Mouse (Mus musculus) embryonic facial prominence, embryonic 10.5 days (tissue): ENCODE measurements around the gene Slc12a8. TPM values are rescaled to one million over a fixed set of nuclear protein-coding genes. Genes with fewer than 3 reads are reported as not detected.

Experiments
- DNase-seq: peaks from one replicate; pipeline ENCODE4 v3.0.0-alpha.2; 2017; ENCODE audit warnings: low spot score
- H3K27ac ChIP-seq: fragments of 300-500 bp; sonication (generic); replicated peaks from 2 replicates; pipeline ENCODE4 v1.5.1; 2016; ENCODE audit warnings: mild to moderate bottlenecking
- H3K27me3 ChIP-seq: fragments of 300-500 bp; sonication (generic); replicated peaks from 2 replicates; pipeline ENCODE4 v1.6.1; 2016; ENCODE audit warnings: low read depth, mild to moderate bottlenecking; ENCODE audit not compliant: poor library complexity, severe bottlenecking
- H3K36me3 ChIP-seq: fragments of 300-500 bp; sonication (generic); replicated peaks from 2 replicates; pipeline ENCODE4 v1.6.1; 2016; ENCODE audit warnings: mild to moderate bottlenecking, moderate library complexity
- H3K4me1 ChIP-seq: fragments of 300-500 bp; sonication (generic); 2 replicates; pipeline ENCODE4 v1.6.1; 2016
- H3K4me3 ChIP-seq: fragments of 300-500 bp; sonication (generic); 2 replicates; pipeline ENCODE4 v1.5.1; 2016; ENCODE audit warnings: mild to moderate bottlenecking, moderate library complexity
- H3K9me3 ChIP-seq: fragments of 300-500 bp; sonication (generic); 2 replicates; pipeline ENCODE4 v1.6.1; 2016; ENCODE audit warnings: mild to moderate bottlenecking
- WGBS: fragments of 180-500 bp; shearing (Covaris S2); methylation state at CpG from one replicate; pipeline ENCODE4 v1.1.7; 2016; 5-methylcytosine and 5-hydroxymethylcytosine counted together
- polyA plus RNA-seq: library from polyadenylated mRNA; unstranded; fragments of >200 nt; fragmentation: Nextera tagmentation; extraction: Ambion mirVana; gene quantifications from 2 replicates; pipeline ENCODE4 v1.2.1, GENCODE M21; 2016

The Slc12a8 gene
- polyA plus RNA-seq, 1 experiment from 2014 or later = 0.50 TPM

GRCm38 (mm10) chr16:33675151-33675847, 158.2 kb downstream of the Slc12a8 start:
- DNase-seq = no peak

GRCm38 (mm10) chr16:33675848-33676184, 158.7 kb downstream of the Slc12a8 start:
- H3K4me3 ChIP-seq = no peak overlapping the region
- H3K27ac ChIP-seq = no peak overlapping the region
- no peaks in the 10 kb centered on the region for H3K27me3 ChIP-seq
- DNase-seq = no peak
- 84% methylated on average over 3 of the region's 3 CpGs for WGBS
- H3K36me3 ChIP-seq = no peaks in the 10 kb centered on the region
- peaks cover 18% of the 10 kb centered on the region for H3K4me1 ChIP-seq
- no peaks in the 10 kb centered on the region for H3K9me3 ChIP-seq

More at GRCm38 (mm10) chr16:33675151-33675847, 158.2 kb downstream of the Slc12a8 start:
- H3K27ac ChIP-seq = no peak overlapping the region
- 92% methylated on average over 10 of the region's 10 CpGs for WGBS
- no peaks in the 10 kb centered on the region for H3K36me3 ChIP-seq
- H3K4me3 ChIP-seq = no peak overlapping the region
- H3K27me3 ChIP-seq = no peaks in the 10 kb centered on the region
- H3K9me3 ChIP-seq = no peaks in the 10 kb centered on the region
- peaks cover 14% of the 10 kb centered on the region for H3K4me1 ChIP-seq

- Histone ChIP-seq H3K27ac (no peak overlapping the region), H3K4me1 (peaks cover 20% of the 10 kb centered on the region), H3K9me3 (no peaks in the 10 kb centered on the region), H3K36me3 (no peaks in the 10 kb centered on the region), H3K27me3 (no peaks in the 10 kb centered on the region), H3K4me3 (no peak overlapping the region)
- no peak for DNase-seq
- 77% methylated on average over 7 of the region's 7 CpGs for WGBS
Observed at GRCm38 (mm10) chr16:33676347-33677312, 159.5 kb downstream of the Slc12a8 start.

- Histone ChIP-seq H3K27ac (no peak overlapping the region), H3K36me3 (no peaks in the 10 kb centered on the region), H3K9me3 (no peaks in the 10 kb centered on the region), H3K27me3 (no peaks in the 10 kb centered on the region), H3K4me1 (peaks cover 20% of the 10 kb centered on the region), H3K4me3 (no peak overlapping the region)
- WGBS = 90% methylated on average over 7 of the region's 7 CpGs
- no peak for DNase-seq
Observed at GRCm38 (mm10) chr16:33677313-33677690, 160.2 kb downstream of the Slc12a8 start.

- no peaks in the 10 kb centered on the region for H3K27me3 ChIP-seq
- H3K4me3 ChIP-seq = no peak overlapping the region
- no peaks in the 10 kb centered on the region for H3K36me3 ChIP-seq
- H3K27ac ChIP-seq = no peak overlapping the region
- 92% methylated on average over 5 of the region's 5 CpGs for WGBS
- DNase-seq = no peak
- no peaks in the 10 kb centered on the region for H3K9me3 ChIP-seq
- peaks cover 25% of the 10 kb centered on the region for H3K4me1 ChIP-seq
Observed at GRCm38 (mm10) chr16:33677901-33678300, 160.8 kb downstream of the Slc12a8 start.

GRCm38 (mm10) chr16:33680271-33680670, 163.1 kb downstream of the Slc12a8 start:
- Histone ChIP-seq H3K4me3 (no peak overlapping the region), H3K36me3 (no peaks in the 10 kb centered on the region), H3K4me1 (peaks cover 34% of the 10 kb centered on the region), H3K9me3 (no peaks in the 10 kb centered on the region), H3K27me3 (no peaks in the 10 kb centered on the region), H3K27ac (no peak overlapping the region)
- WGBS = 81% methylated on average over 7 of the region's 7 CpGs
- no peak for DNase-seq

- H3K4me1 ChIP-seq = peaks cover 39% of the 10 kb centered on the region
Observed at GRCm38 (mm10) chr16:33680816-33681215, 163.7 kb downstream of the Slc12a8 start.

GRCm38 (mm10) chr16:33681661-33682060, 164.5 kb downstream of the Slc12a8 start:
- H3K4me3 ChIP-seq = no peak overlapping the region
- H3K27me3 ChIP-seq = no peaks in the 10 kb centered on the region
- no peak for DNase-seq
- no peaks in the 10 kb centered on the region for H3K36me3 ChIP-seq
- no peak overlapping the region for H3K27ac ChIP-seq
- peaks cover 44% of the 10 kb centered on the region for H3K4me1 ChIP-seq
- no peaks in the 10 kb centered on the region for H3K9me3 ChIP-seq

More at GRCm38 (mm10) chr16:33680816-33681215, 163.7 kb downstream of the Slc12a8 start:
- no peaks in the 10 kb centered on the region for H3K36me3 ChIP-seq
- H3K27me3 ChIP-seq = no peaks in the 10 kb centered on the region
- H3K9me3 ChIP-seq = no peaks in the 10 kb centered on the region
- WGBS = 70% methylated on average over 10 of the region's 10 CpGs
- H3K27ac ChIP-seq = no peak overlapping the region
- H3K4me3 ChIP-seq = no peak overlapping the region
- no peak for DNase-seq

GRCm38 (mm10) chr16:33682651-33683050, 165.5 kb downstream of the Slc12a8 start:
- peaks cover 50% of the 10 kb centered on the region for H3K4me1 ChIP-seq
- H3K9me3 ChIP-seq = no peaks in the 10 kb centered on the region
- DNase-seq = no peak
- H3K4me3 ChIP-seq = no peak overlapping the region
- H3K27me3 ChIP-seq = no peaks in the 10 kb centered on the region
- H3K27ac ChIP-seq = no peak overlapping the region
- 71% methylated on average over 3 of the region's 3 CpGs for WGBS
- no peaks in the 10 kb centered on the region for H3K36me3 ChIP-seq

GRCm38 (mm10) chr16:33683206-33684161, 166.4 kb downstream of the Slc12a8 start:
- WGBS = 65% methylated on average over 13 of the region's 13 CpGs
- peak; percentile 26 for DNase-seq
- Histone ChIP-seq H3K27me3 (no peaks in the 10 kb centered on the region), H3K27ac (peak overlapping the region; percentile 92; the same call in 1 of the 2 replicates), H3K4me3 (peak overlapping the region; percentile 80), H3K36me3 (no peaks in the 10 kb centered on the region; the same call in 1 of the 2 replicates), H3K9me3 (no peaks in the 10 kb centered on the region), H3K4me1 (peaks cover 58% of the 10 kb centered on the region)

GRCm38 (mm10) chr16:33684162-33684702, 167.1 kb downstream of the Slc12a8 start, which contains the start of gene Heg1:
TSS of gene Heg1 (plus strand) at chr16:33684370.
- under 1% methylated on average over 57 of the region's 57 CpGs for WGBS
- no peaks in the 10 kb centered on the region for H3K9me3 ChIP-seq
- H3K36me3 ChIP-seq = no peaks in the 10 kb centered on the region; the same call in 1 of the 2 replicates
- H3K4me3 ChIP-seq = peak within 1 kb of the TSS; percentile 80
- H3K4me1 ChIP-seq = peaks cover 59% of the 10 kb centered on the region
- no peaks in the 10 kb centered on the region for H3K27me3 ChIP-seq
- peak; percentile 84 for DNase-seq
- H3K27ac ChIP-seq = peak within 1 kb of the TSS; percentile 92
